Mouse (Mus musculus) C2C12 (cell line): ENCODE data around the gene Dok5.

ENCODE experiments used
- CTCF ChIP-seq: IDR thresholded peaks from one replicate; pipeline ENCODE4 v1.5.1; 2011; ENCODE audit not compliant: control insufficient read depth, insufficient read depth, insufficient read length
- MYOD1 ChIP-seq: IDR thresholded peaks from one replicate; pipeline ENCODE4 v1.6.1; 2011; ENCODE audit warnings: low read depth; ENCODE audit not compliant: control insufficient read depth, insufficient read length
- USF1 ChIP-seq: IDR thresholded peaks from one replicate; pipeline ENCODE4 v1.6.1; 2011; ENCODE audit warnings: low read depth, mild to moderate bottlenecking, control low read depth, moderate library complexity

DNA sequence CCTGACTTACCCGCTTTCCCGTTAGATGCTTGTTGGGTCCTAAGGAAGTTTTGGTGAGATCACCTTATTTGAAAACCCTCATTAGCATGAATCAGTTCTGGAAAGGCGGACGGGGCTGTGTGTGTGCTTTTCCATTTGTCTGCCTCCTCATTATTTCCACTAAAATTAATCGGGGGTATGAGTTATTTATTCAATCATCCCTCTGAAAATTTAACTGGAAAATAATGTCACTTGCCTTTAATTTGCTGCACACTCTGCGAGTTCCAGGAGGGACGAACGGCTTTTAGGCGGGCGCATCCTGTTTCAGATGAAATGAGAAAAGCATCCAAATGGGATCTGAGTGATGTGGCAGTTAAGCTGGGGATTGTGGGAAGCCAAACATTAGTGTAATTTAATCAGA is 113.9 kb downstream of the Dok5 start:
- TF ChIP-seq MYOD1 (no peak), USF1 (no peak), CTCF (no peak)
